Mouse (Mus musculus) hindbrain, embryonic 11.5 days (tissue): ENCODE measurements around the gene Ccdc66. TPM values are rescaled to one million over a fixed set of nuclear protein-coding genes. Genes with fewer than 3 reads are reported as not detected.

Experiments used
- ATAC-seq: fragments of 200-750 bp; cut with Nextera tagmentation; 2 replicates; pipeline ENCODE4 v1.8.0; 2017; ENCODE audit warnings: mild to moderate bottlenecking, moderate TSS enrichment, moderate library complexity; ENCODE audit not compliant: low FRiP score
- DNase-seq: peaks from one replicate; pipeline ENCODE4 v3.0.0-alpha.2; 2015; ENCODE audit warnings: low spot score
- H3K27ac ChIP-seq: fragments of 300-500 bp; sonication (generic); 2 replicates; pipeline ENCODE4 v1.5.1; 2014; ENCODE audit warnings: mild to moderate bottlenecking, low read depth, low read length
- H3K27me3 ChIP-seq: fragments of 300-500 bp; sonication (generic); 2 replicates; pipeline ENCODE4 v1.6.1; 2014; ENCODE audit warnings: mild to moderate bottlenecking, low read length, moderate library complexity, mixed read lengths; ENCODE audit not compliant: control insufficient read depth, insufficient read depth
- H3K36me3 ChIP-seq: fragments of 300-500 bp; sonication (generic); 2 replicates; pipeline ENCODE4 v1.6.1; 2014; ENCODE audit warnings: mild to moderate bottlenecking, low read length, moderate library complexity, mixed read lengths; ENCODE audit not compliant: control insufficient read depth, insufficient read depth
- H3K4me1 ChIP-seq: fragments of 300-500 bp; sonication (generic); replicated peaks from 2 replicates; pipeline ENCODE4 v1.6.1; 2014; ENCODE audit warnings: low read length, mixed read lengths; ENCODE audit not compliant: control insufficient read depth, insufficient read depth
- H3K4me2 ChIP-seq: fragments of 300-500 bp; sonication (generic); replicated peaks from 2 replicates; pipeline ENCODE4 v1.6.1; 2014; ENCODE audit warnings: mild to moderate bottlenecking, low read depth, low read length
- H3K4me3 ChIP-seq: fragments of 300-500 bp; sonication (generic); 2 replicates; pipeline ENCODE4 v1.5.1; 2014; ENCODE audit warnings: low read depth, low read length
- H3K9ac ChIP-seq: fragments of 300-500 bp; sonication (generic); 2 replicates; pipeline ENCODE4 v1.6.1; 2014; ENCODE audit warnings: low read depth, low read length
- H3K9me3 ChIP-seq: fragments of 300-500 bp; sonication (generic); 2 replicates; pipeline ENCODE4 v1.6.1; 2016; ENCODE audit warnings: low read length; ENCODE audit not compliant: control insufficient read depth
- WGBS: fragments of 180-500 bp; shearing (Covaris S2); extraction: QIAGEN DNeasy Blood & Tissue Kit; methylation state at CpG from one replicate; pipeline ENCODE4 v1.1.7; 2014; 5-methylcytosine and 5-hydroxymethylcytosine counted together
- polyA plus RNA-seq: library from polyadenylated mRNA; unstranded; fragments of >200 nt; fragmentation: Nextera tagmentation; extraction: Ambion mirVana; gene quantifications from 2 replicates; pipeline ENCODE4 v1.2.1, GENCODE M21; 2014

The Ccdc66 gene
- polyA plus RNA-seq, 1 experiment from 2014 or later = 15.8 TPM

GRCm38 (mm10) chr14:27446963-27447362, 61.3 kb downstream of the Ccdc66 start:
- no peak for ATAC-seq
- no peaks in the 10 kb centered on the region for H3K4me1 ChIP-seq
- H3K36me3 ChIP-seq = peaks cover 4% of the 10 kb centered on the region; the same call in 1 of the 2 replicates
- no peak overlapping the region for H3K4me3 ChIP-seq
- WGBS = 90% methylated on average over 4 of the region's 4 CpGs
- no peak for DNase-seq
- H3K9me3 ChIP-seq = no peaks in the 10 kb centered on the region
- no peak overlapping the region for H3K27ac ChIP-seq
- no peak overlapping the region for H3K9ac ChIP-seq
- H3K4me2 ChIP-seq = no peak overlapping the region
- no peaks in the 10 kb centered on the region for H3K27me3 ChIP-seq

GRCm38 (mm10) chr14:27444851-27445281, 63.4 kb downstream of the Ccdc66 start:
- no peak overlapping the region for H3K4me2 ChIP-seq
- H3K9me3 ChIP-seq = no peaks in the 10 kb centered on the region
- H3K4me3 ChIP-seq = no peak overlapping the region
- peaks cover 4% of the 10 kb centered on the region; the same call in 1 of the 2 replicates for H3K36me3 ChIP-seq
- no peaks in the 10 kb centered on the region for H3K4me1 ChIP-seq
- DNase-seq (no peak), ATAC-seq (no peak)
- H3K27me3 ChIP-seq = no peaks in the 10 kb centered on the region
- WGBS = 96% methylated on average over 2 of the region's 2 CpGs
- no peak overlapping the region for H3K9ac ChIP-seq
- no peak overlapping the region for H3K27ac ChIP-seq

GRCm38 (mm10) chr14:27440921-27441320, 67.3 kb downstream of the Ccdc66 start:
- no peaks in the 10 kb centered on the region for H3K4me1 ChIP-seq
- no peak overlapping the region for H3K9ac ChIP-seq
- no peak overlapping the region for H3K27ac ChIP-seq
- H3K9me3 ChIP-seq = no peaks in the 10 kb centered on the region
- DNase-seq (peak; percentile 28), ATAC-seq (no peak)
- no peaks in the 10 kb centered on the region for H3K27me3 ChIP-seq
- H3K36me3 ChIP-seq = 0 out of 2 replicates have a peak, but pooled peaks cover 2% of the 10 kb centered on the region
- H3K4me3 ChIP-seq = no peak overlapping the region
- no peak overlapping the region for H3K4me2 ChIP-seq

GRCm38 (mm10) chr14:27436826-27437225, 71.4 kb downstream of the Ccdc66 start:
- Histone ChIP-seq H3K4me3 (no peak overlapping the region), H3K27ac (no peak overlapping the region), H3K36me3 (no peaks in the 10 kb centered on the region), H3K4me1 (no peaks in the 10 kb centered on the region), H3K4me2 (no peak overlapping the region), H3K27me3 (no peaks in the 10 kb centered on the region), H3K9ac (no peak overlapping the region), H3K9me3 (no peaks in the 10 kb centered on the region)
- DNase-seq (no peak), ATAC-seq (no peak)
- WGBS = 89% methylated on average over 3 of the region's 3 CpGs

- Histone ChIP-seq H3K36me3 (no peaks in the 10 kb centered on the region), H3K27ac (no peak overlapping the region)
Observed at GRCm38 (mm10) chr14:27436116-27436515, 72.1 kb downstream of the Ccdc66 start.

DNA sequence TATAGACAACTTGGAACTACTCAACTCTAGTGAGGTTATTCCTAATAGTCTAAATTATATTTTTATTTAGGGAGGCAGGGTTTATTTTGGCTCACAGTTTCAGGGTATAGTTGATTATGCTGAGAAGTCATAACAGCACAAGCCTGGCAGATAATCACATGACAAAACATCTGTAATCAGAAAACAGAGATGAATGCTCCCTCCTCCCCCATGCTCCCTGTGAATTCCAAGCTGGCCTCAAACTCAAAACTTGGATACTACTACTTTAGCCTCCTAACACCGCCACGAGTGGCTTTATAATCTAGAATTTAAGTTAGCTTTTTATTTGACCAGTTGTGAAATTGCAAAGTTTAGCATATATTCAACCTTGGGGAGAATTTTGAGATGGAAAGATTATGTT, 76.2 kb downstream of the Ccdc66 start:
- no peaks in the 10 kb centered on the region for H3K4me1 ChIP-seq
- 94% methylated on average over 2 of the region's 2 CpGs for WGBS
- no peaks in the 10 kb centered on the region; the same call in 1 of the 2 replicates for H3K9me3 ChIP-seq
- no peaks in the 10 kb centered on the region for H3K27me3 ChIP-seq
- no peaks in the 10 kb centered on the region for H3K36me3 ChIP-seq
- H3K27ac ChIP-seq = no peak overlapping the region
- H3K4me3 ChIP-seq = no peak overlapping the region
- no peak overlapping the region for H3K9ac ChIP-seq
- ATAC-seq = no peak
- no peak overlapping the region for H3K4me2 ChIP-seq
- no peak for DNase-seq

More at GRCm38 (mm10) chr14:27436116-27436515, 72.1 kb downstream of the Ccdc66 start:
- Histone ChIP-seq H3K27me3 (no peaks in the 10 kb centered on the region), H3K9ac (no peak overlapping the region), H3K4me3 (no peak overlapping the region), H3K4me1 (no peaks in the 10 kb centered on the region), H3K9me3 (no peaks in the 10 kb centered on the region), H3K4me2 (no peak overlapping the region)
- WGBS = 100% methylated on average over 1 of the region's 1 CpGs
- ATAC-seq (no peak), DNase-seq (no peak)

Other genes starting within 250 kb of the Ccdc66 start
- 12.6 and 17.9 TPM in 2 replicates for gene Fam208a, start 79.6 kb downstream of the Ccdc66 start, polyA plus RNA-seq
- gene Erc2, start 114.0 kb upstream of the Ccdc66 start, polyA plus RNA-seq = 12.4 and 33.9 TPM in 2 replicates